In genomic region chr5:81155791-81156190, GRCm38 (mm10) we compare ENCODE assay signal across 12 mouse cellular contexts.
DNase-seq lines count a peak whose midpoint lies in the region; ATAC-seq and TF ChIP-seq lines count a peak whose summit lies in the region.
"Had no signal": no experiment of that assay in that cellular context is flagged by ENCODE, and none has a peak within 500 bp of the region (broad histone marks: within the 10 kb centered on the region; RNA-seq: fewer than 3 reads in every experiment).

No protein-coding gene starts in this region.

- WGBS in forebrain, postnatal 0 days, result 12% methylated on average over 12 of the region's 12 CpGs
- 23% methylated on average over 12 of the region's 12 CpGs for WGBS in midbrain, embryonic 16.5 days
- 72% methylated on average over 12 of the region's 12 CpGs for WGBS in kidney, embryonic 14.5 days

- TF ChIP-seq CTCF in forebrain, postnatal 0 days (IDR thresholded peaks at IDR 0.05; ENCODE audit: low read depth), result no peak; the same call in 1 of the 2 replicates

- no peaks in the 10 kb centered on the region for H3K27me3 ChIP-seq in forebrain, postnatal 0 days (ENCODE audit: insufficient read depth, low read length)
- H3K27me3 ChIP-seq in midbrain, embryonic 16.5 days (ENCODE audit: control insufficient read depth, insufficient read depth, low read depth, low read length), result no peaks in the 10 kb centered on the region
- H3K27me3 ChIP-seq in kidney, embryonic 14.5 days (ENCODE audit: control insufficient read depth, insufficient read depth, low read length), result no peaks in the 10 kb centered on the region
- H3K27me3 ChIP-seq: limb, embryonic 13.5 days had no signal

- H3K4me3 ChIP-seq in forebrain, postnatal 0 days (ENCODE audit: low read depth, low read length), result no peak overlapping the region
- H3K4me3 ChIP-seq in midbrain, embryonic 16.5 days (ENCODE audit: low read depth, low read length), result no peak overlapping the region
- H3K4me3 ChIP-seq in kidney, embryonic 14.5 days (ENCODE audit: low read length), result no peak overlapping the region
- H3K4me3 ChIP-seq: limb, embryonic 13.5 days had no signal

- peak; percentile 50 for ATAC-seq in forebrain, postnatal 0 days
- peak; percentile 67; the same call in 1 of the 2 replicates for ATAC-seq in midbrain, embryonic 16.5 days
- ATAC-seq in kidney, embryonic 14.5 days (ENCODE audit: low FRiP score, low TSS enrichment), result no peak
- ATAC-seq in megakaryocyte, adult 5-6 weeks (ENCODE audit: poor library complexity, severe bottlenecking), result no peak
- ATAC-seq: activated CD4-positive, CD25-positive, alpha-beta regulatory T cell, adult 4 months; lung, postnatal 0 days had no signal

- H3K27ac ChIP-seq in forebrain, postnatal 0 days (ENCODE audit: low read depth, low read length), result no peak overlapping the region
- no peak overlapping the region for H3K27ac ChIP-seq in midbrain, embryonic 16.5 days (ENCODE audit: low read length)
- H3K27ac ChIP-seq in kidney, embryonic 14.5 days (ENCODE audit: low read depth, low read length), result no peak overlapping the region
- H3K27ac ChIP-seq: limb, embryonic 13.5 days had no signal

- H3K9me3 ChIP-seq in forebrain, postnatal 0 days (ENCODE audit: low read length), result no peaks in the 10 kb centered on the region
- H3K9me3 ChIP-seq in midbrain, embryonic 16.5 days (replicated peaks; ENCODE audit: control insufficient read depth, low read length, poor library complexity, severe bottlenecking), result no peaks in the 10 kb centered on the region
- H3K9me3 ChIP-seq in kidney, embryonic 14.5 days (ENCODE audit: control insufficient read depth, low read length), result no peaks in the 10 kb centered on the region
- H3K9me3 ChIP-seq: limb, embryonic 13.5 days had no signal

- no peak overlapping the region; the same call in 1 of the 2 replicates for H3K4me2 ChIP-seq in forebrain, postnatal 0 days (ENCODE audit: low read depth)
- peak overlapping the region; percentile 7; the same call in 1 of the 2 replicates for H3K4me2 ChIP-seq in midbrain, embryonic 16.5 days (ENCODE audit: low read length)
- H3K4me2 ChIP-seq in kidney, embryonic 14.5 days (replicated peaks; ENCODE audit: low read depth, low read length), result no peak overlapping the region
- H3K4me2 ChIP-seq: limb, embryonic 13.5 days had no signal

- peaks cover 7% of the 10 kb centered on the region; the same call in 1 of the 2 replicates for H3K4me1 ChIP-seq in forebrain, postnatal 0 days (ENCODE audit: insufficient read depth)
- peaks cover 7% of the 10 kb centered on the region for H3K4me1 ChIP-seq in midbrain, embryonic 16.5 days (ENCODE audit: control insufficient read depth, insufficient read depth, low read length)
- no peaks in the 10 kb centered on the region for H3K4me1 ChIP-seq in kidney, embryonic 14.5 days (ENCODE audit: control insufficient read depth, insufficient read depth, low read length)

- DNase-seq in right cerebral cortex, postnatal 10 days (ENCODE audit: low spot score in 2 of 2), result peak; percentile 61 to 62
- no peak for DNase-seq in right cerebral cortex, adult 18-20 months
- DNase-seq in cerebellum, postnatal 10 days, result peak; percentile 77 to 84
- peak; percentile 35 for DNase-seq in forebrain, postnatal 0 days
- no peak for DNase-seq in urinary bladder, adult 18-20 months (ENCODE audit: low spot score in 2 of 2)
- DNase-seq: kidney, postnatal 36 days had no signal

- H3K36me3 ChIP-seq in forebrain, postnatal 0 days (ENCODE audit: insufficient read depth), result no peaks in the 10 kb centered on the region
- H3K36me3 ChIP-seq in midbrain, embryonic 16.5 days (ENCODE audit: control insufficient read depth, insufficient read depth, low read length), result no peaks in the 10 kb centered on the region
- no peaks in the 10 kb centered on the region for H3K36me3 ChIP-seq in kidney, embryonic 14.5 days (ENCODE audit: control insufficient read depth, insufficient read depth, low read length)
- H3K36me3 ChIP-seq: limb, embryonic 13.5 days had no signal

- no peak overlapping the region for H3K9ac ChIP-seq in forebrain, postnatal 0 days
- no peak overlapping the region for H3K9ac ChIP-seq in midbrain, embryonic 16.5 days (ENCODE audit: low read depth, low read length)
- H3K9ac ChIP-seq in kidney, embryonic 14.5 days (ENCODE audit: low read depth, low read length), result no peak overlapping the region
- H3K9ac ChIP-seq: limb, embryonic 13.5 days had no signal

Comparison
In these comparisons a context has a peak if more than half of its experiments do, and no peak if none do; other contexts are left out.
1. DNase-seq: peak in right cerebral cortex, postnatal 10 days (2 of 2), cerebellum, postnatal 10 days (2 of 2) and forebrain, postnatal 0 days (single experiment); none in right cerebral cortex, adult 18-20 months (single experiment) and urinary bladder, adult 18-20 months (0 of 2).
2. ATAC-seq: peak in forebrain, postnatal 0 days (single experiment) and midbrain, embryonic 16.5 days (single experiment); none in kidney, embryonic 14.5 days (single experiment) and megakaryocyte, adult 5-6 weeks (single experiment).